Comparison of ENCODE assay signal across 14 mouse cellular contexts in genomic region chr5:75762374-75762773, GRCm38 (mm10).
DNase-seq lines count a peak whose midpoint lies in the region; ATAC-seq and TF ChIP-seq lines count a peak whose summit lies in the region.
"Had no signal": no experiment of that assay in that cellular context is flagged by ENCODE, and none has a peak within 500 bp of the region (broad histone marks: within the 10 kb centered on the region; RNA-seq: fewer than 3 reads in every experiment).

No protein-coding gene starts in this region.

- ATAC-seq in hindbrain, postnatal 0 days: no peak
- ATAC-seq in hindbrain, embryonic 13.5 days (ENCODE audit: low FRiP score): no peak
- ATAC-seq in liver, embryonic 14.5 days (ENCODE audit: insufficient read depth): peak; percentile 65; the same call in 1 of the 2 replicates

- no peak for DNase-seq in heart, embryonic 10.5 days (ENCODE audit: low spot score)
- no peak for DNase-seq in heart, postnatal 14 days
- no peak for DNase-seq in hindbrain, postnatal 0 days (ENCODE audit: low spot score)
- DNase-seq in brain, embryonic 14.5 days (ENCODE audit: low read depth): peak; percentile 17
- peak in 2 of 3 experiments; percentile 7 to 11 for DNase-seq in liver, embryonic 14.5 days (ENCODE audit: low read depth in 3 of 3, low spot score in 3 of 3)
- no peak for DNase-seq in natural killer cell, adult 2 months (ENCODE audit: low spot score in 2 of 2)
- DNase-seq in layer of hippocampus, postnatal 10 days (ENCODE audit: low spot score in 2 of 2): no peak
- DNase-seq: adrenal gland, postnatal 36 days; cerebellum, adult 2 months; embryo, embryonic 11 days; kidney, adult 2 months; lung, embryonic 14.5 days had no signal

- no peak overlapping the region for H3K9ac ChIP-seq in hindbrain, postnatal 0 days (replicated peaks; ENCODE audit: low read length)
- H3K9ac ChIP-seq in hindbrain, embryonic 13.5 days: no peak overlapping the region
- H3K9ac ChIP-seq in liver, embryonic 14.5 days (replicated peaks): no peak overlapping the region; the same call in 1 of the 2 replicates
- H3K9ac ChIP-seq: lung, embryonic 14.5 days; midbrain, embryonic 12.5 days had no signal

- 28% methylated on average over 6 of the region's 6 CpGs for WGBS in heart, embryonic 10.5 days
- WGBS in hindbrain, postnatal 0 days: 56% methylated on average over 6 of the region's 6 CpGs
- WGBS in hindbrain, embryonic 13.5 days: 57% methylated on average over 6 of the region's 6 CpGs
- WGBS in liver, embryonic 14.5 days (ENCODE audit: insufficient replicate concordance): 11% methylated on average over 6 of the region's 6 CpGs

- peak overlapping the region; percentile 56; the same call in 1 of the 2 replicates for H3K27ac ChIP-seq in heart, embryonic 10.5 days
- H3K27ac ChIP-seq in hindbrain, postnatal 0 days: 0 out of 2 replicates have a peak overlapping the region, but pooled peaks have one; percentile 20
- H3K27ac ChIP-seq in hindbrain, embryonic 13.5 days: no peak overlapping the region
- peak overlapping the region; percentile 1 for H3K27ac ChIP-seq in liver, embryonic 14.5 days
- H3K27ac ChIP-seq: midbrain, embryonic 12.5 days had no signal

- intact Hi-C loops in heart, postnatal 14 days (cut with DNase I): loop anchor here (2.0 kb wide), 1 partner anchor 46 kb away; no protein-coding TSS in a partner anchor

- H3K4me3 ChIP-seq in heart, embryonic 10.5 days: peak overlapping the region; percentile 31
- H3K4me3 ChIP-seq in hindbrain, postnatal 0 days (ENCODE audit: low read length): no peak overlapping the region
- no peak overlapping the region for H3K4me3 ChIP-seq in hindbrain, embryonic 13.5 days
- peak overlapping the region; percentile 15 to 27; a peak in 1 of 4 replicates for H3K4me3 ChIP-seq in liver, embryonic 14.5 days (ENCODE audit: insufficient read depth in 1 of 2, low read depth in 2 of 2, low read length in 2 of 2)
- H3K4me3 ChIP-seq: midbrain, embryonic 12.5 days had no signal

- TF ChIP-seq POLR2A in brain, embryonic 14.5 days (IDR thresholded peaks at IDR 0.05; ENCODE audit: borderline replicate concordance, extremely low read depth, insufficient read depth, insufficient read length, poor library complexity, severe bottlenecking): no peak

- peaks cover 31% of the 10 kb centered on the region for H3K4me1 ChIP-seq in heart, embryonic 10.5 days
- 0 out of 2 replicates have a peak, but pooled peaks cover 5% of the 10 kb centered on the region for H3K4me1 ChIP-seq in hindbrain, postnatal 0 days (ENCODE audit: insufficient read depth, low read length)
- peaks cover 12% of the 10 kb centered on the region for H3K4me1 ChIP-seq in hindbrain, embryonic 13.5 days (replicated peaks)
- peaks cover 21 to 40% of the 10 kb centered on the region in 2 experiments for H3K4me1 ChIP-seq in liver, embryonic 14.5 days (replicated peaks; ENCODE audit: control insufficient read depth in 2 of 2, insufficient read depth in 2 of 2, low read length in 1 of 2)

- H3K27me3 ChIP-seq in heart, embryonic 10.5 days (ENCODE audit: insufficient read depth, poor library complexity, severe bottlenecking): peaks cover 7% of the 10 kb centered on the region; the same call in 1 of the 2 replicates
- H3K27me3 ChIP-seq in hindbrain, postnatal 0 days (ENCODE audit: insufficient read depth, low read length): no peaks in the 10 kb centered on the region
- H3K27me3 ChIP-seq in hindbrain, embryonic 13.5 days: no peaks in the 10 kb centered on the region
- no peaks in the 10 kb centered on the region for H3K27me3 ChIP-seq in liver, embryonic 14.5 days (ENCODE audit: control insufficient read depth, insufficient read depth, low read length)
- H3K27me3 ChIP-seq: midbrain, embryonic 12.5 days had no signal

- TF ChIP-seq EP300 in liver, embryonic 14.5 days (IDR thresholded peaks at IDR 0.05; ENCODE audit: low read depth): no peak

- no peaks in the 10 kb centered on the region for H3K9me3 ChIP-seq in heart, embryonic 10.5 days
- H3K9me3 ChIP-seq in hindbrain, postnatal 0 days (ENCODE audit: low read length): no peaks in the 10 kb centered on the region
- H3K9me3 ChIP-seq in hindbrain, embryonic 13.5 days: no peaks in the 10 kb centered on the region
- H3K9me3 ChIP-seq in liver, embryonic 14.5 days (ENCODE audit: control insufficient read depth, low read length): no peaks in the 10 kb centered on the region
- H3K9me3 ChIP-seq: midbrain, embryonic 12.5 days had no signal

- no peak overlapping the region for H3K4me2 ChIP-seq in hindbrain, postnatal 0 days (ENCODE audit: low read depth, low read length)
- H3K4me2 ChIP-seq in hindbrain, embryonic 13.5 days: no peak overlapping the region
- peak overlapping the region; percentile 73 for H3K4me2 ChIP-seq in liver, embryonic 14.5 days (ENCODE audit: low read depth)
- H3K4me2 ChIP-seq: lung, embryonic 14.5 days; midbrain, embryonic 12.5 days had no signal

- H3K36me3 ChIP-seq in heart, embryonic 10.5 days: no peaks in the 10 kb centered on the region
- H3K36me3 ChIP-seq in hindbrain, postnatal 0 days (ENCODE audit: insufficient read depth, low read length): no peaks in the 10 kb centered on the region
- H3K36me3 ChIP-seq in hindbrain, embryonic 13.5 days: no peaks in the 10 kb centered on the region
- no peaks in the 10 kb centered on the region for H3K36me3 ChIP-seq in liver, embryonic 14.5 days (replicated peaks; ENCODE audit: control insufficient read depth, insufficient read depth, low read depth)
- H3K36me3 ChIP-seq: midbrain, embryonic 12.5 days had no signal

- TF ChIP-seq CTCF in hindbrain, postnatal 0 days (IDR thresholded peaks at IDR 0.05; ENCODE audit: low read depth): no peak
- no peak for TF ChIP-seq CTCF in brain, embryonic 14.5 days (IDR thresholded peaks at IDR 0.05; ENCODE audit: borderline replicate concordance, extremely low read depth, insufficient read depth, insufficient read length)
- TF ChIP-seq CTCF in liver, embryonic 14.5 days (IDR thresholded peaks at IDR 0.05; ENCODE audit: low read depth): no peak

Comparison
In these comparisons a context has a peak if more than half of its experiments do, and no peak if none do; other contexts are left out.
1. DNase-seq: peak in brain, embryonic 14.5 days (single experiment) and liver, embryonic 14.5 days (2 of 3); none in heart, embryonic 10.5 days (single experiment), heart, postnatal 14 days (0 of 2), hindbrain, postnatal 0 days (single experiment), natural killer cell, adult 2 months (0 of 2) and layer of hippocampus, postnatal 10 days (0 of 2).
2. H3K4me3 ChIP-seq: peak in heart, embryonic 10.5 days (single experiment) and liver, embryonic 14.5 days (2 of 2); none in hindbrain, postnatal 0 days (single experiment) and hindbrain, embryonic 13.5 days (single experiment).